Mouse (Mus musculus): ENCODE results near the gene Mad1l1.

The Mad1l1 gene

GRCm38 (mm10) chr5:140052405-140052804 lies 268.9 kb downstream of the Mad1l1 start:
- DNase-seq (ENCODE audit: low spot score in 2 of 2) = no peak

- DNase-seq (ENCODE audit: low spot score in 2 of 2) = no peak
These were observed 275.9 kb downstream of the Mad1l1 start for GRCm38 (mm10) chr5:140045453-140045852.

- DNase-seq (ENCODE audit: low spot score in 2 of 2) = no peak
These were observed 278.4 kb downstream of the Mad1l1 start for GRCm38 (mm10) chr5:140043002-140043401.

GRCm38 (mm10) chr5:140042002-140042611 lies 279.2 kb downstream of the Mad1l1 start:
- DNase-seq (ENCODE audit: low spot score in 2 of 2) = no peak

GRCm38 (mm10) chr5:140041055-140041454 lies 280.3 kb downstream of the Mad1l1 start:
- DNase-seq (ENCODE audit: low spot score in 2 of 2) = no peak

GRCm38 (mm10) chr5:140037587-140038233 lies 283.6 kb downstream of the Mad1l1 start:
- no peak for DNase-seq (ENCODE audit: low spot score in 2 of 2)

GRCm38 (mm10) chr5:140035641-140036040 lies 285.7 kb downstream of the Mad1l1 start:
- DNase-seq (ENCODE audit: low spot score in 2 of 2) = no peak

- no peak for DNase-seq (ENCODE audit: low spot score in 2 of 2)
These were observed 286.4 kb downstream of the Mad1l1 start for GRCm38 (mm10) chr5:140035025-140035330.

GRCm38 (mm10) chr5:140034300-140035024 lies 286.9 kb downstream of the Mad1l1 start:
- DNase-seq (ENCODE audit: low spot score in 2 of 2) = no peak

- DNase-seq (ENCODE audit: low spot score in 2 of 2) = no peak
These were observed 295.0 kb downstream of the Mad1l1 start for GRCm38 (mm10) chr5:140026366-140026765.

GRCm38 (mm10) chr5:140025301-140025700 lies 296.1 kb downstream of the Mad1l1 start:
- DNase-seq (ENCODE audit: low spot score in 2 of 2) = no peak

GRCm38 (mm10) chr5:140023941-140024500 lies 297.3 kb downstream of the Mad1l1 start:
- DNase-seq (ENCODE audit: low spot score in 2 of 2) = peak in 1 of 2 experiments; percentile 38

GRCm38 (mm10) chr5:140022861-140023260 lies 298.5 kb downstream of the Mad1l1 start:
- no peak for DNase-seq (ENCODE audit: low spot score in 2 of 2)

GRCm38 (mm10) chr5:140021755-140022154 lies 299.6 kb downstream of the Mad1l1 start:
- DNase-seq (ENCODE audit: low spot score in 2 of 2) = no peak

GRCm38 (mm10) chr5:140019616-140020015 lies 301.7 kb downstream of the Mad1l1 start:
- DNase-seq (ENCODE audit: low spot score in 2 of 2) = no peak

- DNase-seq (ENCODE audit: low spot score in 2 of 2) = no peak
These were observed 302.6 kb downstream of the Mad1l1 start for GRCm38 (mm10) chr5:140018780-140019179.

- DNase-seq (ENCODE audit: low spot score in 2 of 2) = no peak
These were observed 304.5 kb downstream of the Mad1l1 start for GRCm38 (mm10) chr5:140016896-140017295.

- no peak for DNase-seq (ENCODE audit: low spot score in 2 of 2)
These were observed 307.7 kb downstream of the Mad1l1 start for GRCm38 (mm10) chr5:140013652-140014051.

GRCm38 (mm10) chr5:140012286-140012967 lies 308.9 kb downstream of the Mad1l1 start:
- no peak for DNase-seq (ENCODE audit: low spot score in 2 of 2)

- no peak for DNase-seq (ENCODE audit: low spot score in 2 of 2)
These were observed 310.9 kb downstream of the Mad1l1 start for GRCm38 (mm10) chr5:140010405-140010804.

GRCm38 (mm10) chr5:140009083-140009655 lies 312.2 kb downstream of the Mad1l1 start:
- no peak for DNase-seq (ENCODE audit: low spot score in 2 of 2)

GRCm38 (mm10) chr5:140008523-140008806 lies 312.9 kb downstream of the Mad1l1 start:
- no peak for DNase-seq (ENCODE audit: low spot score in 2 of 2)

Measured in urinary bladder, postnatal 4 days (tissue).